ENCODE assay signal across 23 mouse cellular contexts in the genomic region with DNA sequence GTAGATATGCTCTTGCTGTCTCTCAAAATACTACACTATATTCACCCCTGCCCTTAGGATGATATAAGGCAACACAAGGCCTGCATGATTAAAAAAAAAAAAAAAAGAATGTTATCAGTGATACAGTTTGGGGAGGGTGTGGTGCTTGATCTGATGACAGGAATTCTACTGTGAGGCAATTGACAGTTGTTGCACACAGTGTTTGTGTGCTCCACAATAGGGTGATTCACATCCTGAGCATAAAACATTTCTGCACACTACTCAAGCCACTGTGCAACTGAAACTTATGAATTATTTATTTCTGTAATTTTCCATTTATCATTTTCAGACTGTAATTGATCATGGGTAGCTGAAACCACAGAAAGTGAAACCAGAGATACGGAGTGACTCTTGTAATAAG.
"Had no signal": no experiment of that assay in that cellular context is flagged by ENCODE, and none has a peak within 500 bp of the region (broad histone marks: within the 10 kb centered on the region; RNA-seq: fewer than 3 reads in every experiment).

No protein-coding gene starts in this region.

- H3K27ac ChIP-seq: kidney, postnatal 0 days; layer of hippocampus, adult 2 months; left cerebral cortex, adult 2 months; limb, embryonic 12.5 days; limb, embryonic 15.5 days; liver, embryonic 14.5 days; lung, embryonic 15.5 days; midbrain, embryonic 10.5 days; stomach, postnatal 0 days had no signal

- H3K36me3 ChIP-seq: limb, embryonic 12.5 days; limb, embryonic 15.5 days; lung, embryonic 15.5 days; midbrain, embryonic 10.5 days had no signal

- H3K9ac ChIP-seq: limb, embryonic 12.5 days; limb, embryonic 15.5 days; liver, embryonic 14.5 days; liver, postnatal 0 days; lung, embryonic 15.5 days had no signal

- H3K4me2 ChIP-seq: limb, embryonic 12.5 days; limb, embryonic 15.5 days; liver, embryonic 11.5 days; lung, embryonic 15.5 days had no signal

- ATAC-seq: liver, postnatal 0 days had no signal

- H3K9me3 ChIP-seq: limb, embryonic 12.5 days; limb, embryonic 15.5 days; lung, embryonic 15.5 days; megakaryocyte, embryonic 14.5 days; midbrain, embryonic 10.5 days had no signal

- H3K27me3 ChIP-seq: limb, embryonic 12.5 days; limb, embryonic 15.5 days; lung, embryonic 15.5 days; megakaryocyte, embryonic 14.5 days had no signal

- DNase-seq: kidney, adult 11 months; kidney, postnatal 25 days; layer of hippocampus, adult 9-11 months; layer of hippocampus, postnatal 36 days; liver, postnatal 0 days; lung, postnatal 10 days; lung, postnatal 36 days; midbrain, embryonic 14.5 days; right cerebral cortex, postnatal 4 days; thymus, adult 2 months; thymus, postnatal 14 days; thymus, postnatal 4 days had no signal

- H3K4me3 ChIP-seq: layer of hippocampus, adult 2 months; left cerebral cortex, adult 2 months; limb, embryonic 12.5 days; limb, embryonic 15.5 days; lung, embryonic 15.5 days; megakaryocyte, embryonic 14.5 days; midbrain, embryonic 10.5 days had no signal

- H3K4me1 ChIP-seq: limb, embryonic 12.5 days; limb, embryonic 15.5 days; lung, embryonic 15.5 days; megakaryocyte, embryonic 14.5 days; midbrain, embryonic 10.5 days had no signal
